Mouse (Mus musculus) hindbrain, embryonic 11.5 days (tissue): Measurements from ENCODE around the gene Flt4. TPM values are rescaled to one million over a fixed set of nuclear protein-coding genes. Genes with fewer than 3 reads are reported as not detected.
"Not testable (repeated sequence)": the region's sequence is repeated elsewhere in the genome, so short reads cannot be mapped to it uniquely, and the experiment has no call there.

ENCODE experiments used
- ATAC-seq: fragments of 200-750 bp; cut with Nextera tagmentation; 2 replicates; pipeline ENCODE4 v1.8.0; 2017; ENCODE audit warnings: mild to moderate bottlenecking, moderate TSS enrichment, moderate library complexity; ENCODE audit not compliant: low FRiP score
- DNase-seq: peaks from one replicate; pipeline ENCODE4 v3.0.0-alpha.2; 2015; ENCODE audit warnings: low spot score
- H3K27ac ChIP-seq: fragments of 300-500 bp; sonication (generic); 2 replicates; pipeline ENCODE4 v1.5.1; 2014; ENCODE audit warnings: mild to moderate bottlenecking, low read depth, low read length
- H3K27me3 ChIP-seq: fragments of 300-500 bp; sonication (generic); 2 replicates; pipeline ENCODE4 v1.6.1; 2014; ENCODE audit warnings: mild to moderate bottlenecking, low read length, moderate library complexity, mixed read lengths; ENCODE audit not compliant: control insufficient read depth, insufficient read depth
- H3K36me3 ChIP-seq: fragments of 300-500 bp; sonication (generic); 2 replicates; pipeline ENCODE4 v1.6.1; 2014; ENCODE audit warnings: mild to moderate bottlenecking, low read length, moderate library complexity, mixed read lengths; ENCODE audit not compliant: control insufficient read depth, insufficient read depth
- H3K4me1 ChIP-seq: fragments of 300-500 bp; sonication (generic); replicated peaks from 2 replicates; pipeline ENCODE4 v1.6.1; 2014; ENCODE audit warnings: low read length, mixed read lengths; ENCODE audit not compliant: control insufficient read depth, insufficient read depth
- H3K4me2 ChIP-seq: fragments of 300-500 bp; sonication (generic); replicated peaks from 2 replicates; pipeline ENCODE4 v1.6.1; 2014; ENCODE audit warnings: mild to moderate bottlenecking, low read depth, low read length
- H3K4me3 ChIP-seq: fragments of 300-500 bp; sonication (generic); 2 replicates; pipeline ENCODE4 v1.5.1; 2014; ENCODE audit warnings: low read depth, low read length
- H3K9ac ChIP-seq: fragments of 300-500 bp; sonication (generic); 2 replicates; pipeline ENCODE4 v1.6.1; 2014; ENCODE audit warnings: low read depth, low read length
- H3K9me3 ChIP-seq: fragments of 300-500 bp; sonication (generic); 2 replicates; pipeline ENCODE4 v1.6.1; 2016; ENCODE audit warnings: low read length; ENCODE audit not compliant: control insufficient read depth
- WGBS: fragments of 180-500 bp; shearing (Covaris S2); extraction: QIAGEN DNeasy Blood & Tissue Kit; methylation state at CpG from one replicate; pipeline ENCODE4 v1.1.7; 2014; 5-methylcytosine and 5-hydroxymethylcytosine counted together
- polyA plus RNA-seq: library from polyadenylated mRNA; unstranded; fragments of >200 nt; fragmentation: Nextera tagmentation; extraction: Ambion mirVana; gene quantifications from 2 replicates; pipeline ENCODE4 v1.2.1, GENCODE M21; 2014

Flt4 gene
- polyA plus RNA-seq, result 3.0 and 3.1 TPM in 2 replicates

GRCm38 (mm10) chr11:49608938-49609867 lies at the start of gene Flt4:
Gene Flt4 (plus strand): TSS chr11:49609263.
- DNase-seq, result peak; percentile 33
- peak within 1 kb of the TSS; percentile 49 for H3K4me2 ChIP-seq
- H3K9ac ChIP-seq, H3K9me3 ChIP-seq, H3K4me1 ChIP-seq, H3K27ac ChIP-seq, H3K36me3 ChIP-seq: not testable (repeated sequence)
- WGBS, result 9% methylated on average over 32 of the region's 61 CpGs
- H3K27me3 ChIP-seq, result peaks cover 24% of the 10 kb centered on the region
- peak within 1 kb of the TSS; percentile 37 for H3K4me3 ChIP-seq
- peak; percentile 79 for ATAC-seq

GRCm38 (mm10) chr11:49575054-49575453 lies 34.0 kb upstream of the Flt4 start:
- H3K27me3 ChIP-seq, H3K27ac ChIP-seq, H3K9me3 ChIP-seq, H3K4me3 ChIP-seq, H3K9ac ChIP-seq, ATAC-seq, H3K4me1 ChIP-seq, H3K4me2 ChIP-seq, H3K36me3 ChIP-seq: not testable (repeated sequence)
- WGBS, result 46% methylated on average over 2 of the region's 2 CpGs
- peak; percentile 21 for DNase-seq

DNA sequence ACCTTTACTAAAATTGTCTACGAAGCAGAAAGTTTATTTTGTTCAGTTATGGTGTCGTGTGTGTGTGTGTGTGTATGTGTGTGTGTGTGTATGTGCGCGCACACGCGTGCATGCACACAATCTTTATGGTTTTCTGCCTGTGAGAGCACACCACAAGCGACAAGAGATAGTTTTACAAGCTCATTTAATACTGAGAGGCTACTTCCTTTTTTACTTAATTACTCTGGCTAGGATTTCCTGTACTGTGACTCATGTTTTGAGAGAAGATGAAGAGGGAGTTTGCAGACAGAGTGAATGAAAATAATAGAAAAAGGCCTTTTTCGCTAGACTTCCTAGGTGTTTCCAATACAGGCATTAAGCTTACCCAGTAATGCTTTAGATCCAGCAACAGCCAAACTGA lies 28.6 kb upstream of the Flt4 start:
- H3K27me3 ChIP-seq, H3K36me3 ChIP-seq, ATAC-seq, H3K9ac ChIP-seq, H3K27ac ChIP-seq, DNase-seq, H3K4me3 ChIP-seq, H3K9me3 ChIP-seq, H3K4me2 ChIP-seq, H3K4me1 ChIP-seq: not testable (repeated sequence)
- WGBS, result 89% methylated on average over 8 of the region's 8 CpGs

- H3K9ac ChIP-seq, result no peak overlapping the region
- H3K27me3 ChIP-seq, result no peaks in the 10 kb centered on the region
- H3K9me3 ChIP-seq, result no peaks in the 10 kb centered on the region
- H3K4me2 ChIP-seq, result no peak overlapping the region
- H3K36me3 ChIP-seq, result no peaks in the 10 kb centered on the region
- H3K4me3 ChIP-seq, result no peak overlapping the region
- DNase-seq (no peak), ATAC-seq (no peak)
- H3K27ac ChIP-seq, result no peak overlapping the region
- H3K4me1 ChIP-seq, result no peaks in the 10 kb centered on the region
- WGBS, result 91% methylated on average over 19 of the region's 19 CpGs
Observed at GRCm38 (mm10) chr11:49590213-49590612, 18.9 kb upstream of the Flt4 start.

DNA sequence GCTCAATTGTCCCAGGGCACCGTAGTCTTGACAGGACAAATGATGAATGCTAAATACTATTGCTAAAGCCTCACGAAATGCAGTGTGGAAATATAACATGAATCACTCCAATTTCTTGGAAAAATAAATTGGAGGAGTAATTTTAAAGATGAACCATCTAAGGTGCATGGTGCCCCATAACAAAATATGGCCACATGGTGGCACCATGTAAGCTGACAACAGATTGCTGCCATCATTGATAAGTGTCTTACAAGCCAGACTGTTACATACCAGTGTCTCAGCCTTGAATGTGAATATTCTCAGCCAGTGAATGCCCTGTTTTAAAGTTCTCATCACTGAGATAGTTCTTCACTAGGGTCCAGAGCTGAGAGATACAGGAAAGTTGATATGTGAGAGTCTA lies 11.9 kb upstream of the Flt4 start:
- WGBS, result 74% methylated on average over 2 of the region's 2 CpGs
- not testable (repeated sequence) for H3K27ac ChIP-seq, H3K4me1 ChIP-seq, H3K27me3 ChIP-seq, DNase-seq, ATAC-seq, H3K9me3 ChIP-seq, H3K9ac ChIP-seq, H3K4me2 ChIP-seq, H3K36me3 ChIP-seq, H3K4me3 ChIP-seq

DNA sequence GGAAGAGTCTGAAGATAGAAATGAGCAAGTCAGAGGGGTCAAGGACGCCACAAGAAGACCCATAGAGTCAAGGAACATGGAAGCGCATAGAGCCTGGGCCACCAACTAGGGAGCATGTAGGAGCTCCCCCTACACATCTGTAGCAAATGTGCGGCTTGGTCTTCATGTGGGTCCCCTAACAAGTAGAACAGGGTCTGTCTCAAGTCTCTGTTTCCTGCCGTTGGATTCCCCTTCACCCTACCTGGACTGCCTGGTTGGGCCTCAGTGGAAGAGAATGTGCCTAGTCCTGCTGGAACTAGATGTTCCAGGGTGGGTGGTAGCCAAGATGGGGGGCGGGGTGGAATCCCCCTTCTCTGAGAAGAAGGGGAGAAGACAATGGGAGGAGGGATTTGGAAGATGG lies 757 bp upstream of the Flt4 start:
- DNase-seq, H3K4me2 ChIP-seq, H3K9me3 ChIP-seq, H3K4me3 ChIP-seq, H3K27ac ChIP-seq, ATAC-seq, H3K4me1 ChIP-seq, H3K9ac ChIP-seq, H3K36me3 ChIP-seq: not testable (repeated sequence)
- peaks cover 24% of the 10 kb centered on the region for H3K27me3 ChIP-seq
- WGBS, result 80% methylated on average over 5 of the region's 5 CpGs

- Histone ChIP-seq H3K4me3 (peak overlapping the region; percentile 37), H3K27me3 (peaks cover 24% of the 10 kb centered on the region), H3K4me2 (peak overlapping the region; percentile 49)
- ATAC-seq, result peak; percentile 28; the same call in 1 of the 2 replicates
- peak; percentile 48 for DNase-seq
- WGBS, result 1% methylated on average over 48 of the region's 52 CpGs
- H3K4me1 ChIP-seq, H3K9me3 ChIP-seq, H3K9ac ChIP-seq, H3K27ac ChIP-seq, H3K36me3 ChIP-seq: not testable (repeated sequence)
Observed at GRCm38 (mm10) chr11:49609868-49610824, 1.1 kb downstream of the Flt4 start.

GRCm38 (mm10) chr11:49611349-49611748 lies 2.3 kb downstream of the Flt4 start:
- H3K4me1 ChIP-seq, H3K27ac ChIP-seq, H3K36me3 ChIP-seq, H3K4me2 ChIP-seq, H3K9me3 ChIP-seq, ATAC-seq, H3K4me3 ChIP-seq, H3K9ac ChIP-seq: not testable (repeated sequence)
- peaks cover 24% of the 10 kb centered on the region for H3K27me3 ChIP-seq
- DNase-seq, result peak; percentile 6
- 20% methylated on average over 3 of the region's 3 CpGs for WGBS
